Mouse (Mus musculus) thymus, adult 2 months (tissue): ENCODE measurements around the gene Olfr911-ps1. TPM values are rescaled to one million over a fixed set of nuclear protein-coding genes. Genes with fewer than 3 reads are reported as not detected.

Source experiments
- DNase-seq: peaks from one replicate; pipeline ENCODE4 v3.0.0; 2021
- H3K27ac ChIP-seq: fragments of 200-500 bp; 2 replicates; pipeline ENCODE4 v1.5.1; 2012; ENCODE audit warnings: low read length, control low read depth; ENCODE audit not compliant: control insufficient read depth, insufficient read depth
- H3K27me3 ChIP-seq: fragments of 200-500 bp; 2 replicates; pipeline ENCODE4 v1.6.1; 2012; ENCODE audit warnings: mild to moderate bottlenecking, low read length, moderate library complexity, mixed read lengths; ENCODE audit not compliant: control insufficient read depth, insufficient read depth
- H3K36me3 ChIP-seq: fragments of 200-500 bp; 2 replicates; pipeline ENCODE4 v1.6.1; 2012; ENCODE audit warnings: mild to moderate bottlenecking, low read length, moderate library complexity; ENCODE audit not compliant: control insufficient read depth, insufficient read depth
- H3K4me1 ChIP-seq: fragments of 200-500 bp; replicated peaks from 2 replicates; pipeline ENCODE4 v1.6.1; 2012; ENCODE audit warnings: low read length; ENCODE audit not compliant: control insufficient read depth, insufficient read depth
- H3K4me3 ChIP-seq: fragments of 200-500 bp; 2 replicates; pipeline ENCODE4 v1.5.1; 2012; ENCODE audit warnings: mild to moderate bottlenecking, low read length, control low read depth, moderate library complexity; ENCODE audit not compliant: control insufficient read depth, insufficient read depth
- CTCF ChIP-seq: fragments of 200-500 bp; IDR thresholded peaks from 2 replicates; pipeline ENCODE4 v1.5.1; 2012; ENCODE audit warnings: mild to moderate bottlenecking, control low read depth, low read length, moderate library complexity, borderline replicate concordance; ENCODE audit not compliant: control insufficient read depth, poor library complexity, insufficient read depth; ENCODE audit errors: extremely low read depth
- POLR2A ChIP-seq: fragments of 200-500 bp; IDR thresholded peaks from 2 replicates; pipeline ENCODE4 v1.6.1; 2012; ENCODE audit warnings: mild to moderate bottlenecking, low read length, control low read depth, moderate library complexity; ENCODE audit not compliant: control insufficient read depth, poor library complexity, insufficient read depth; ENCODE audit errors: extremely low read depth
- WGBS: fragments of 180-500 bp; shearing (Covaris S2); methylation state at CpG from one replicate; pipeline ENCODE4 v1.1.7; 2018; 5-methylcytosine and 5-hydroxymethylcytosine counted together
- polyA plus RNA-seq: library from polyadenylated mRNA; depleted of rRNA; stranded (reverse); fragments of >200 nt; gene quantifications from 2 replicates; pipeline ENCODE4 v1.2.3, GENCODE M21; 2012; rRNA removed

Gene Olfr911-ps1
- polyA plus RNA-seq = not detected in 2 replicates

- Histone ChIP-seq H3K27me3 (no peaks in the 10 kb centered on the region), H3K36me3 (no peaks in the 10 kb centered on the region), H3K4me3 (no peak within 1 kb of the TSS), H3K27ac (no peak within 1 kb of the TSS), H3K4me1 (no peaks in the 10 kb centered on the region)
- TF ChIP-seq POLR2A (no peak), CTCF (no peak)
- 60% methylated on average over 1 of the region's 1 CpGs for WGBS
- DNase-seq = no peak
These were observed at the start of gene Olfr911-ps1 for GRCm38 (mm10) chr9:38521280-38521679. Gene Olfr911-ps1 (plus strand): TSS chr9:38521580.

DNA sequence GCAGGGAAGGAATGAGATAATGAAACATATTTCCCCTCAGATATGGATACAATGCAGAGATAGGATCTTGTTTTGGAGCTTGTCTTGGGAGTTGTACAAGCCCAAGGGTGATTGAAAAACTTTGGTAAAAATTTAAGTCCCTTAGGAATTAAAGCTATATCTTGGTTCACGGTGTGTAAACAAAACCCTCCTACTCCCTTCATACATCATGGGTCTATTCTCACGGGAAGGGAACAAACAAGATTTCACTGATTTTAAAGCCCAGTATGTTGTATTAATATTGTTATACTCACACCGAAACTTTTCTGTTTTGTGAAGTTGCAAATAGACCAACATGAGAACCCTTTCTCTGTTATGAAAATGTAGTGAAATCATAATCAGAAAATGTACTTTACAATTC, 34.6 kb upstream of the Olfr911-ps1 start, which contains the start of gene Olfr906:
TSS of gene Olfr906 (plus strand) at position 301 of the 400 bp plus-strand sequence.
- Histone ChIP-seq H3K27me3 (no peaks in the 10 kb centered on the region), H3K4me1 (no peaks in the 10 kb centered on the region), H3K4me3 (no peak within 1 kb of the TSS), H3K27ac (no peak within 1 kb of the TSS), H3K36me3 (no peaks in the 10 kb centered on the region)
- WGBS = 68% methylated on average over 3 of the region's 3 CpGs
- no peak for DNase-seq
- TF ChIP-seq POLR2A = no peak
- TF ChIP-seq CTCF = no peak

- Histone ChIP-seq H3K27ac (no peak within 1 kb of the TSS), H3K4me1 (no peaks in the 10 kb centered on the region), H3K27me3 (no peaks in the 10 kb centered on the region), H3K4me3 (no peak within 1 kb of the TSS), H3K36me3 (no peaks in the 10 kb centered on the region)
- DNase-seq = no peak
- TF ChIP-seq POLR2A = no peak
- no peak for TF ChIP-seq CTCF
- 86% methylated on average over 2 of the region's 2 CpGs for WGBS
These were observed 25.9 kb upstream of the Olfr911-ps1 start, which contains the start of gene Olfr907 for GRCm38 (mm10) chr9:38495501-38495900. Gene Olfr907 (plus strand): TSS chr9:38495801.

GRCm38 (mm10) chr9:38512353-38512752, 9.0 kb upstream of the Olfr911-ps1 start:
- H3K27ac ChIP-seq = no peak overlapping the region
- H3K4me3 ChIP-seq = no peak overlapping the region
- no peaks in the 10 kb centered on the region for H3K27me3 ChIP-seq
- TF ChIP-seq POLR2A (no peak), CTCF (no peak)
- no peaks in the 10 kb centered on the region for H3K4me1 ChIP-seq
- DNase-seq = no peak
- no peaks in the 10 kb centered on the region for H3K36me3 ChIP-seq
- WGBS = 78% methylated on average over 2 of the region's 2 CpGs

DNA sequence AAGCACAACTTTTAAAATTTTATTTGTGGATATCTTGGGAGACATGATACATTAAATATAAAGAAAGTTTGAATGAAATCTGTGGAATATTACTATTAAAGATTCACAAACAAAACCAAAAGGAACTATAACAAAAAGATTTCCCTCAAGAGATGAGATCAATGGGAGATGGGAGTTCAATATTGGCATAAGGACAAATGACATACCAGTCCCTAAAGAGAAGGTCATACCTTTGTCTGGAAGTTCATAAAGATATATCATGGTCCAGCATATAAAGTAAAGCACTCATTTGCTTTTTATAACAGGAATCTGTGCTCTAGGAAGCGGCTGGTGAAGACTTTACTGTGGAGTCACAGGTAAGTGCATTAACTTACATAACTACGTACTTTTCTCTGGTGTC, 16.2 kb downstream of the Olfr911-ps1 start, which contains the start of gene Olfr910:
TSS of gene Olfr910 (plus strand) at position 301 of the 400 bp plus-strand sequence.
- 93% methylated on average over 2 of the region's 2 CpGs for WGBS
- no peak for TF ChIP-seq POLR2A
- no peak for TF ChIP-seq CTCF
- Histone ChIP-seq H3K4me1 (no peaks in the 10 kb centered on the region), H3K27ac (no peak within 1 kb of the TSS), H3K36me3 (no peaks in the 10 kb centered on the region), H3K4me3 (no peak within 1 kb of the TSS), H3K27me3 (no peaks in the 10 kb centered on the region)
- no peak for DNase-seq

Other genes with a start within 250 kb of the Olfr911-ps1 start
- not detected in 2 replicates for gene Olfr896-ps1, start 230.5 kb upstream of the Olfr911-ps1 start, polyA plus RNA-seq
- gene Olfr25, start 192.5 kb upstream of the Olfr911-ps1 start, polyA plus RNA-seq = not detected in 2 replicates
- gene Olfr898, start 173.2 kb upstream of the Olfr911-ps1 start, polyA plus RNA-seq = not detected in 2 replicates
- not detected in 2 replicates for gene Olfr250, start 154.7 kb upstream of the Olfr911-ps1 start, polyA plus RNA-seq
- not detected in 2 replicates for gene Olfr251, start 144.5 kb upstream of the Olfr911-ps1 start, polyA plus RNA-seq
- not detected in 2 replicates for gene Olfr147, start 119.9 kb upstream of the Olfr911-ps1 start, polyA plus RNA-seq
- gene Olfr901, start 92.1 kb upstream of the Olfr911-ps1 start, polyA plus RNA-seq = not detected in 2 replicates
- gene Olfr902, start 73.9 kb upstream of the Olfr911-ps1 start, polyA plus RNA-seq = not detected in 2 replicates
- gene Olfr904, start 58.4 kb upstream of the Olfr911-ps1 start, polyA plus RNA-seq = not detected in 2 replicates
- gene Olfr905, start 50.5 kb upstream of the Olfr911-ps1 start, polyA plus RNA-seq = not detected in 2 replicates
- gene Olfr906, start 34.5 kb upstream of the Olfr911-ps1 start, polyA plus RNA-seq = not detected in 2 replicates
- gene Olfr907, start 25.8 kb upstream of the Olfr911-ps1 start, polyA plus RNA-seq = not detected in 2 replicates
- gene Olfr910, start 16.3 kb downstream of the Olfr911-ps1 start, polyA plus RNA-seq = not detected in 2 replicates
- gene Olfr912, start 58.6 kb downstream of the Olfr911-ps1 start, polyA plus RNA-seq = not detected in 2 replicates
- not detected in 2 replicates for gene Olfr913, start 71.2 kb downstream of the Olfr911-ps1 start, polyA plus RNA-seq
- gene Olfr914, start 83.5 kb downstream of the Olfr911-ps1 start, polyA plus RNA-seq = not detected in 2 replicates
- not detected in 2 replicates for gene Olfr916, start 138.3 kb downstream of the Olfr911-ps1 start, polyA plus RNA-seq
- not detected in 2 replicates for gene Olfr917, start 144.3 kb downstream of the Olfr911-ps1 start, polyA plus RNA-seq
- gene Olfr918, start 153.0 kb downstream of the Olfr911-ps1 start, polyA plus RNA-seq = not detected in 2 replicates
- not detected in 2 replicates for gene Olfr919, start 182.1 kb downstream of the Olfr911-ps1 start, polyA plus RNA-seq
- 12.9 and 18.8 TPM in 2 replicates for gene Vwa5a, start 196.7 kb downstream of the Olfr911-ps1 start, polyA plus RNA-seq
- 0.19 and 0.51 TPM in 2 replicates for gene Olfr920, start 230.7 kb downstream of the Olfr911-ps1 start, polyA plus RNA-seq